Mouse (Mus musculus) retina, adult 2 months (tissue): ENCODE data around the gene Med16.

Experiments used
- DNase-seq: peaks from one replicate; pipeline ENCODE4 v3.0.0-alpha.2; 2012; ENCODE audit warnings: low read depth, low spot score

Med16 gene

GRCm38 (mm10) chr10:79908167-79909091 is at the start of gene Med16:
Gene Med16 (minus strand): TSS chr10:79908923.
- peak; percentile 92 for DNase-seq

DNA sequence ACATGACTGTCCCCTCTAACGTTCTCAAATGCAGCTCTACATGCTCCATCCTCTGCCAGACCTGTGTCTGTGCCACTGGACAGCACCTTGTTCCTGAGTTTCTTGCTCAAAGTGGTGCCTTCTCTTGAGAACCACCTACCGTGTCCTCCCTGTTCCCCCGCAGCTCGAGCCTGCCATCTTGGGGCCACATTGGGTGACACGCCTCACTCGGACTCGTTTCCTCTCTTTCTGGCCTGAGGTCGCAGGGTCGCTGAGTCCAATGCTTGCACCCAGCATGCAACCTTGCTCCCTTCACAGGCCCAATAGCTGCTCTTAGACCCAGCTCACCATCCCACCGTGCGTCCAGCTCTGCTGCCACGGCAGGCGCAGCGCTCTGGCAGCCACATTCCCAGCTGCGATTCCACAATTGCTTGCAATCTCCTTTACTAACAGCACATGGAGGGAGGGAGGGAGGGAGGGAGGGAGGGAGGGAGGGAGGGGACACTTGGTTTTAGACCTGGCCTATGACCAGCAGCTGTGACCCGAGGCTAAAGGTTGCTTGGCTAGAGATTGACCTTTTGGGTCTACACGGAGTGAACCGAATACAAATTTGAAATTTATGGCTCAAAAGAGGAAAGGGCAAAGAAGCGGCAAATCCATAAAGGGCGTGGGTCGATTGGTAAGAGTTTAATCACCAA is 49.6 kb upstream of the Med16 start:
- peak; percentile 37 for DNase-seq

GRCm38 (mm10) chr10:79956643-79957154 is 48.0 kb upstream of the Med16 start:
- no peak for DNase-seq

- no peak for DNase-seq
Measured at GRCm38 (mm10) chr10:79955691-79956090, 47.0 kb upstream of the Med16 start.

GRCm38 (mm10) chr10:79953946-79954345 is 45.2 kb upstream of the Med16 start:
- no peak for DNase-seq

DNA sequence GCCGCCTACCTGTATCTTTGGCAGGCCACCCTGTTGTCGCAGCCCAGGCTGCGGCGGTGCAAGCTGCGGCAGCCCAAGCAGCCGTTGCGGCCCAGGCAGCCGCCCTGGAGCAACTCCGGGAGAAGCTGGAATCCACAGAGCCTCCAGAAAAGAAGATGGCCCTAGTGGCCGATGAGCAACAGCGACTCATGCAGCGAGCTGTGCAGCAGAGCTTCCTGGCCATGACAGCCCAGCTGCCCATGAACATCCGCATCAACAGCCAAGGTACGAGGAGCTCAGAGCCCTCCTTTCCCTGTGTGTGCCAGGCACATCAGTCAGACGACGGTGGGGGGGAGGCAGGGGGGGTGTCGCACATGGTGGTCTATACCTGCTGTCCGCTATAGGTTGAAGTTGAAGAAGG is 41.9 kb upstream of the Med16 start:
- no peak for DNase-seq

DNA sequence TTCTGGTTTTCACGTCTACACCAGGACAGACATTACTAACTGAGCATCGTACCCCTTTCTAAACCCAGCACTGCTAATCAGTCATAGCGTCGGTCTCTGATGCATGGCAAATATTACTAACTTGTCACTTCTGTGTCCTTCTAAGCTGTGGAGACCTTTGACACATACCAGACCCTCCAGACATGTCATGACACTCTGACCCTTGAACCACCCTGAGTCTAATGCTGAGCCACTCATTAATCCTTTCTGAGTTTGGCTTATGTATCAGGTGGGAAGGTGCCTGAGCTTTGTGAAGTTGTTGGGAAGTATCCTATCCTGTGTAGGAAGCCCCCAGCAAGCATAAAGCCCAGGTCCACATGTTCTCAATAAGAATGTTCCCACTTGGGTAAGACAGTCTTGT is 41.1 kb upstream of the Med16 start:
- no peak for DNase-seq

DNA sequence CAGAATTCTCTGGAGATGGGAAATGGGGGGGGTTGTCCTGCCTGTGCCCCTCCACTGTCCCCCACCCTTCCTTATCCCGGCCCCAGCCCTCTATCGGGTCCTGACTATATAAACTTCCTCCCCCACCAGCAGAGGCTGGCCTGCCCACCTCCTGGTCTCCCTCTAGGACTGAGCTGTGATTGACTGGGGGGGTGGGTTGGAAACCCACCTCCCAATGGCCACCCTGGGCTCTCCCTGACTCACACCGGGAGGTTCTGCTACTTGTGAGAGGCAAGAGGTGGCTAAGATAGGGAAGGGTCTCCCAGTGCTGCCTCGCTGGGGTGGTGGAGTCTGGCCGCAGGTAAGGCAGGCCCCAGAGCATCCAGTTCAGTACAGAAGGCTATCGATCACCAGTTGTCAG is 38.8 kb upstream of the Med16 start:
- DNase-seq = no peak

DNA sequence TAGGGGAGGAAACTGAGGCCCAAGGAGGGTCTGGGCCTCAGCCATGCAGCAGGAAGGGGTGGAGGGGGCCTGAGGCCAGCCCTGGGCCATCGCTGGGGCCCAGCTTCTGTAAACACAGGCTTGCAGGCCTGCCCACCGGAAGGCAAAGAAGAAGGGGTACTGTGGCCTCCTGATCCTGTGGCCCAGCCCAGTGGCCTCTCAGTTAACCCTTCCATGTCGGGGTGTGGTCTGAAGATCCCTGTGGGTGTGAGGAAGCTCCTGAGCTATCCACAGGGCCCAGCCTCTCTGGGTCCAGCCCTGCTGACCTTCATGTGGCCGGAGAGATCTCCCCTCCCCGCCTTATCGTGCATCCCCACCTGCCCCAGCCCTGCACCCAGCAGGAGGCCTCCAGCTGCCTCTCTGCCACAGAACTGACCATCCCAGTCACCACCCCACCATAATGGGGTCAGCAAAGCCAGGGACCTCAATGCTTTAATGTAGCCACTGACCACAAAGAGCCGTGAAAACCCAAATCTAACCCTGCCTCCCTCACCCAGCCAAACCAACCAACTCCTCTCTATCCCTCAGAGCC is 38.1 kb upstream of the Med16 start:
- DNase-seq = no peak

GRCm38 (mm10) chr10:79945507-79946234 is 36.9 kb upstream of the Med16 start:
- DNase-seq = no peak

DNA sequence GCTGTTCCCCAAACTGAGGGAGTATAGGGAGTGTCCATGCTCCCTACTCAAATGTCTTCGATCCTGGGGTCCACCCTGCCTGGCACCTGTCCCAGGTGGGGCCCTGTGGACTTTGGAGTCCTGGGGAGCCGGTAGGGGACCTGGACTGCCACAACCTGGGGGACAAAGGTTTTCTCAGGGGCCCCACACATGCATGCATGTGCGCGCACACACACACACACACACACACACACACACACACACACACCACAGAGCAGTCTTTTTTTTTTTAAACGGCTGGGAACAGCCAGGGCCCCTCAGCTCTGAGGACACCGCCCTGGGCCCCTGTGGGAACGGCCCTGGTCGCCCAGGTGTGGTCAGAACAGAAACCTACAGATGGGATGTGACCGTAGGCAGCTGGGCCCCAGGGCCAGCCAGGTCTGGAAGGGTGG is 34.8 kb upstream of the Med16 start:
- no peak for DNase-seq

- DNase-seq = no peak
Measured at GRCm38 (mm10) chr10:79942988-79943387, 34.3 kb upstream of the Med16 start.

- no peak for DNase-seq
Measured at GRCm38 (mm10) chr10:79940749-79941148, 32.0 kb upstream of the Med16 start.

DNA sequence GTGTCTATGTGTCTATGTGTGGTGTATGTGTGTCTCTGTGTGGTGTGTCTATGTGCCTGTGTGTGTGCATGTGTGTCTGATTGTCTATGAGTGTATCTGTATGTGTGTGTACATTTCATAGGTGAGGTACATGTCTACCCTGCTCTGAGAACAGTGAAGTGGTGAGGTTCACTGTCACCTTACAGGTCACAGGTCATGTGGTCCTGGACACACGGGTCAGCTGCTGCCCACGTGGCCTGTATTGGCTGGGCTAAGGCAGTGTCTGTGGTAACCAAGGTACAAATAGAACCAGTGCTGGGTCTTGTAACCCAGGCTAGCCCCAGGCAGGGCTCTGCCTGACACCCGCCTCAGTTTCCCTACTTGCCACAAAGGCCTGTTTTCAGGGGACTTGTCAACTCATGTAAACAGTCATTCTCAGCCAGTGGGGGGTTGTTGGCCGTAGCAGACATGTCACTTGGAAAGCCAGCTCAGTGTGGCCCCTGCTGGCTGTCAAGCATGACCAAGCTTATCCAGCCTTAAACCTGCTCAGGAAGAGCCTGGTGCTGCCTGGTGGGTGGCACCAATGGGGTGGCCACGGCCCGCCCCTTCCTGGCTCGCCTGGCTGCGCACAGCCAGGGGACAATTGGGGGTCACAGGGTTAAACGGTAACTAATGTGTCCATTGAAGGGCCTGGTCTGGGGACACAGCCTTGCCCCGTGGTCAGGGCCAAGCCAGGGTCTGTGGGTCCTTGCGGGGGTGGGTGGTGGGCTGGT is 29.2 kb upstream of the Med16 start:
- DNase-seq = no peak

DNA sequence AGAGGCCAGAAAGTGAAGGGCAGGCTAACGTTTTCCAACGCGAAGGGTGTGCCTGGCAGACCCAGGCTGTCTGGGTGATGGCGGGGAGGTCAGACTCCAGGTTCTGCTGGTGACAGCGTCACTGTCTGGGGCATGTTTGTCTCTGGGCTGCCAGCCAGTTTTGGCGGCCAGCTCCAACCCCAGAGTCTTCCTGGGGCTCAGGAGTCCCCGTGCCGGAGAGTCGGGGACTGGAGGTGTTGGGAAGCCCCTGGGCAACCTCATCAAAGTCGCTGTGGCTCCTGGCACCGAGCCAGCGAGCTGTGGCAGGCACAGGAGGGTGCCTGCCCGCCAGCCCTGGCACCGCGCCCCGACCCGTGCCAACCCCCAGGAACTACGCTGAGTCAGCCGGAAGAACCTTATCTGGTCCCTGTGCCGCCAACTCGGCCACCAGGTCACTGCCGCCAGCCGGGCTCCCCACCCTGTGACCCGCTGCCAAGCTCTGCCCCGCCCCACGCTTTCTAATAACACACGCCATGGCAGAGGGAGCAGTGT is 28.3 kb upstream of the Med16 start:
- DNase-seq = no peak

DNA sequence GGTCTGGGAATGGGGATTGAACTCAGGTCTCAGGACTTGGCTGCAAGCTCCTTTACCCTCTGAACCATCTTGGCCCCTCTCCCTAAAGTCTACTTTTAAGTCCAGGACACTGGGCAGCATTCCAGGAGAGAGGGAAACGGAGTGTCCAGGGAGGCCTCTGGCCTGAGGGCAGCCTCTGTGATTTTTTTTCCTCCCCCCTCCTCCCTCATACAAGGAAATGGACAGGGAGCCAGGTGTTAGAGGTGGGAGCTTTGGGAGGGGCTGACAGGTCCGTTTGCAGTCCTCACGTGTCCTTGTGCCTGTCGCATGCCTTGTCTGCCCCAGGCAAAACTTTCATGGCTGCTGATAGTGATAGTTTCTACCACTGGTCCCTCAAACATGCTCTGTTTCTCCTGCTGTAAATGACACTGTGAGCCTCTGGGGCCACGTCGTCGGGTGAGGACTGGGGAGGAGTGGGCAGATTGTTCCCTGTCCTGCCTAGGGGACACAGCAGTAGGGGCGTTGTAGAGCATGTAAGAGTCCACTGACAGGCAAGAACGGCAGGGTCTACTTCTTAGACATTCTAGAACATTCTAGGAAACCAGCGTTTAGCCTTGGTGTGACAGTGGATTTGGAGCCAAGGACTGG is 27.7 kb upstream of the Med16 start:
- DNase-seq = no peak

- no peak for DNase-seq
Measured at GRCm38 (mm10) chr10:79934794-79935569, 26.3 kb upstream of the Med16 start.

DNA sequence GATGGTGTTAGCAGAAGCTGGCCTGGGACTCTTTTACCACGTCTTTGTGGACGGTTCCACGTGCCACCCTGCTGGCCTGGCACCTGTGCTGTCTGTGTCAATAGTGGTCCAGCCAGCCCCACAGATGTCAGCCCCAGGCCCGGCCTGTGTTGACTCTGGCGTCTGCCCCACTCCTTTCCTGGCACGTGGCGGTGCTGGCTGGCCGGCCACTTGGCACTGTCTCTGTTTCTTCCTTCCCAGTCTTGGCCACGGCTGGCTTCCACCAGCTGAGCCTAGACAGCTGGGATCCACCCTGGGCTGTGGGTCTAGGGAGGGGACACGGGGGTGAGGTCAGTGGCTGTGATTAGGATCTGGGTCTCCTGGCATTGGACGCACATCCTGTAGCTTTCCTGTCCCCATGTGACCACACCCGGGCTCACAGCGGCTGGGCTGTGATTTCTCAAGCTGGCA is 25.6 kb upstream of the Med16 start:
- no peak for DNase-seq

DNA sequence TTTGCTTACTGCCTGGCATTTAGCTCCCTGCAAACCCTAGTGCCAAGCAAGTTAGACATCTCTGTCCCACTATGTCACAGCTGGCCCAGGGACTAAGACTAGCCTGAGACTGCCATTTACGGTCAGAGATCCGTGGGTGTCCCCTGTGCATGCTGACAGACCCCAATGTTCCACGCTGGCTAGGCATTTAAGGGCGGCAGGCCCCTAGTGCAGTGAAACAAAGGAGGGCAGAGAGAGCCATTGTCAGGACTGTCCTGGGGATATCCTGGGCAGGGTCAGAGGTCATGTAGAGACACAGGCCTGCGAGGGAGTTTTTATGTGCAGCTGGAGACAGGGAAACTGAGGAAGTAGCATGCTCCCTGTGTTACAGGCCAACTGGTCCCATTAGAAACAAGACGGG is 25.1 kb upstream of the Med16 start:
- DNase-seq = no peak
